Mouse (Mus musculus) induced T-regulatory cell, adult 2 months (primary cell): ENCODE measurements at regions not wholly inside any gene's neighbourhood (a gene's known extent, or its start where the extent isn't known, plus 50 kb on each side); places are given as distances from the start of the nearest gene placed in this dataset.

Source experiments
- DNase-seq: peaks from one replicate; pipeline ENCODE4 v3.0.0-alpha.2; 2012; ENCODE audit warnings: low read depth

DNA sequence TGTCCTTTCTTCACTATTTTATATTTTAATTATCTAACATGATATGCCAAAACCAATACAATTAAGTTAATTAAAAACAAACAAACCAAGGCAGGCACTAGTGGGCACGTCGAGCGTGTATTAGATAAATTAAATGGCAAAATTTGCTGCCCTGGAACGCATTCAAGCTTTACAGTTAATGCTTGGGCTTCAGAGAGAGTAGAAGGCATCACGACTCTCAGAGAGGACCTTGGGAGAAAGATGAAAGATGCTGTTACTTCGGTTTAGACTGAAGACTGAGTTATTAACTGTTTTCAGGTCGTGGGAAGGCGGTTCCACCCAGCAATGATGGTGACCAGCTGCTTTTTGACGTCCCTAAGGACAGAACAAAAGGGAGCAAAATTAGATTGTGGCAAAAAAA, 71.7 kb upstream of the Boc start:
- DNase-seq = no peak

DNA sequence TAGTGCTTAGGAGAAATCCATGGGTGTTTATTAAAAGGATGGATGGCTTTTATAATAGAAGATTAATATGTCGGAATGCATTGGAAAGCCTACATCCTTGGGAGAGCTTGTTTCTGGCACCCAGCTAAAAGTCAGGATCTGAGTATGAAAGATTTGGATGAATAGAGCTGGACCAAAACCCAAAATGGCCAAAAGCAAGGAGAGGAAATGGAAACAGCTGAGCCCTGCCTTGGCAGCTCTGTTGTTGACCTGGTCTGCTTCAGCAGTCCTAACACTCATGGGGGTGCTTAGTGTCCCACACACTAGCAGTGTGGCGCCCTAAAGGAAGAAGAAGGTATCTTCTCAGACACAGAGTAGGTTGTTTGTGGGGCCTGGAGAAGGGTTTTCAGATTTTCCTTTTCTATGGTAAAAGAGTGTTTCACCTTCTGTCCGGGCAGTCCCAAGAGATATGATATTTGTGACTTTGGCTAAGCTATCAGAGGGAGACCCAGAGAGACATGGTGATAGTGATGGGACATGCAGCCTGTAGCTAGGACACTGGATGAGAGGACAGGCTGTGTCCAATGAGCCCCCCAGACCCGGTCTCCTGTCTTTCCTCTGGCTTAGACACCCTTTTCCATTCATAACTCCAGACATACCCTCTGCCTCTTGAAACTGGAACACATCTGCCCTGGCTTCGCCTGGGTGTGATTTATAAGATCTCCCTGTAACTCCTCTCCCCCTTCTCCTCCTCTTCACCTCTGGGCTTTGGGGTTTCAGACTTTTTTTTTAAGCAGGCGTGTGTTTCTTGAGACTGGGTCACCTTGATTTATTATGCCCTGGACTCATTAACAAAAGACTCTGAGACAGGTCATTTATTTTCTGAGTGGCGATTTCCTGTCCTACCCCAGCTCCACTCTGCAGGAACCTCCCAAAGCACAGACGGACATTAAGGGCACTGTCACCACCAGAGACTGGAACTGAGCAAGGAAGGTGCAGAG, 70.9 kb upstream of the Boc start:
- no peak for DNase-seq

DNA sequence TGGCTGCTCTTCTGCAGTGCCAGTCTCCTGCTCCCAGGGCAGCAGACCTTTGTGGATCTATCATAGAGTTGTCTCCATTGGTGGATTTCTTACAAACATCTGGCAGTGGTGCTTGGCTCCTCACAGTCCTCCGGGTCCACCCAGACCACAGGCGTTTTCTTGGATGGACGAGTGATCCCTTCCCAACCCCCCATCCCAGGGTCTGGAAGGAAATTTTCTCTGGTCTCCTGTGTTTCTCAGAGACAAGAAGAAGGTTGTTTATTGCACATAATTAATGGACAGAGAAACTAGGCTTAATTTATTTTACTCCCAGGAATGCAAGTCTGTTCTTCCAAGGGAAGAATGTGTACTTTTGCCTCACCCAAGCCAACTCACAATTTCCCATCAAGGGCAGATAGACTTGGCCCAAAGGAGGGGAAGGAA, 67.2 kb upstream of the Boc start:
- DNase-seq = no peak

DNA sequence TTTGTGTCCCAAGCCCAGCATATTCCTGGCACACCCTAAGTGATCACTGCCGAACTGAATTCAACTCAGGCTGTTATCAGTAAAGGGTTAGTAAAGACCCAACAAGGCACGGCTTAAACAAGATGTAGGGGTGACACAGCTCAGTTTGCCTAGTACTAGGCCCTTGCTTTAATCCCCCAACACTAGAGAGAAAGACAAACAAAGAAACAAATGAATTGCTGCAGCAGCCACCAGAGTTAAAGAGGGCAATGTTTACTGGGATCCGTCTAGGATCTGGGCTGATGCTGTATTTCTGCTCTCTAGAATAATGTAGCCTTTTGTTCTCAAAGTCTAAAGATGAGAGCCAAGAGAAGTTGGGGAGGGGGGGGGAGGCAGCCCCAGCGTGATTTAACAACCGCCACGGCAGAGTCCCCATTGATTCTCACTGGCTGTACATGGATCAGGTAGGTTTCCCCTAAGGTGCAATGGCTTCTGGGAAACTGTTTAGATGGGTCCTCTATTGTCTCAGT, 66.5 kb upstream of the Boc start:
- DNase-seq = no peak

DNA sequence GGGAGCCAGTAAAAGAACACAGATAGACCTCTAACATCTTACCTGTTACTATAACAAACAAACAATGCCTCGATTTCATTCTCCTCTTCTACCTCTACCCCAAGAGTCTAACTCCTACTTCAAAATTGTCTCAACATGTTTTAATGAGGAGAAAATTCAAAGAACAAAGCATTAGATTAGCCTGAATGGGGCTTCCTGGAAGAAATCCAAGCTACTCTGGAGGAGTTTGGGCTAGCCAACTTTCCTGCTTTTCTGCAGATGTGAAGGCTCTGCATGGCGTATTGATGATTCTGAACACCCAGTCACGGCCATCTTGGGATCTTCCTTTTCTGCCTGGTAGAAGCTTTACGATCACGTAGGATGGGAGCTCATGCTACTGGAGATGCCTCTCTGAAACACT, 62.9 kb upstream of the Boc start:
- DNase-seq = no peak

DNA sequence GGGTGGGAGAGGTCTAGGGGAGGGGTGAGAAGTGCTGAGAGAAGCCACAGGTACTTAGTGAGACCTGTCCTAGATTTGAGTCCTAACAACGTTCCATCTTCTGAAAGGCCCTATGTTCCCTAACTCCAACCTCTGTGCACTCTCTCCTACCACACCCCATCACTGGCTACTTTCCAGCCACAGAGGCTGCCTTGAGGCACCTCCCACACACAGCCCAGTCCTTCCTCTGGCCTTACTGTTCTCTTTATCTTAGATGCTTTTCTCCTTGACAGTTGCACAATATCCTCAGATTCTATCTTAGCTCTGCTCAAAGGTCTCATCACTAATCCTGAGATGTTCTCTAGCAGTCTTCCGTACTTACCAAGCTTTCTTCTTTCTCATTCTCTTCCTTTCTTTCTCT, 61.8 kb upstream of the Boc start:
- no peak for DNase-seq

DNA sequence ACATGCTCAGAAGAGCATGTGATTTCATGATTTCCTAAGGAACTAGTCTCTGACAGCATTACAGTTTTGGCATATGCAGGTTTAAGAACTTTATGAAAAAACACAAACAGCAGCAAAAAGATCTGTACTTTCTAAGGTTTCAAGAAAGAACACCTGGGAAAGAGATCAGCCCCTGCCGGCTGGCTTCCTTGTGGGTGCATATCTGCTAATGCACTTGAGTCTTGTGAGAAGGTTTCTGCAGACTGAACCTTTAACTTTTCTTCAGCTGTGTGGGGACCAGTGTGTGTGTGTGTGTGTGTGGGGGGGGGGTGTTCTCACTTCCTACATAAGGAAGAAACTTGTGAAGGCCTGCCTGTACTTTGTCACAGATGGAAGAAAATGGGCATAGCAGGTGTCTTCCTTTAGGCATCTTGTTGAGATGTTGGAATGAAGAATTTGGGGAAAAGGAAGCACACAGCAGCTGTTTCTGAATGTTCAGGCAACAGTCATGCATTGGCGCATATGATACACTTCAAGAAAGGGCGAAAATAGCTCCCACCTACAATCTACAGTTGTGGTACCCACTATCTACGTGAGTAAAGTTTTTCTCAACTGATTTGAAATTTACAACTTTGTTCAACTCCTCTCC, 60.9 kb upstream of the Boc start:
- DNase-seq = no peak

DNA sequence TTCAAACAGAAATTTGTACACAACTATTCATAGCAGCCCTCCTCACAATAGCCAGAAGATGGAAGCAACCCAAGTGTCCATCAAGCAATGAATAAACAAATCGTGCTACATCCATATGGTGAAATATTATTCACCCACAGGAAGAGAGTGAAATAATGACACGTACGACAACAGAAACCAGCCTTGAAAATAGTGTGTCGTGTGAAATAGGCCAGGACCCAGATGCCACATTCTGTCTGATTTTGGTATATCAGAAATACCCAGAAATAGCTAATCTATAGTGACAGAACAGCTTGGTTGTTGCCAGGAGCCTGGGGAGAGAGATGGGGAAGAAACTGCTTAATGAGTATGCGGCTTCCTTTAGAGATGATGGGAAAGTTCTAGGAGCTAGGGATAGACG, 58.3 kb upstream of the Boc start:
- no peak for DNase-seq

DNA sequence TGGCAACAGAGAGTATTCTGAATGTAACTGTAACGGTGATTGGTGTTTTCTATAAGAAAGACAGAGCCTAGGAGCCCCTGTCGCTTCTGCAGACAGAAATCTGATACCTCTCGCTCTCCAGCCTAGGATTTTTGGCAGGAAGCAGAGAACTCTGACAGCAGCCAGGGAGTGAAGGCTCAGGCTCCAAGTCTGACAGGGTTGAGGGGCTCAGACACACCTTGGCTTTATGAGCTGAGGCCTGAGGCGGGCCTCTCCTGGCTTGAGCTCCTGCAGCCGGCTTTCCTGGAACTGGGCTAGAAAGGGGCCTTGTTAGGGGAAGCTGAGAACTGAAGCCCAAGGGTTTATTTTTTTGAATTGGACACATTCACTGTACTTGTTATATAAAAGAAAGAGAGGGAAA, 57.7 kb upstream of the Boc start:
- no peak for DNase-seq

DNA sequence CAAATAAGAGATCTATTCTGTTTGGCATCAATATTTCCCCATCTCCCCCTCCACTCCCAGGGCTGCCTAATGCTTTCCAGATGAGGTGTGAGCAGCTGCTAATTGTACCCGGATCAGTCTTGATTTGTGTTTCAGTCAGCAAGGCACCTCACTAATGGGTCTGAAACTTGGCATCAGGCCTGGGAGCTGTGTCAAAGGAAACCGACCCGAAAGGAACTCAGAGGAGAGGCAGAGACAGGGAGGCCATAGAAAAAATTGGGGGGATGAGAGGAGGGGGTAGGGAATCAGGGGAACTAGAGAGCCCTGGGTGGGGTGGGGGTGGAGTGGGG, 57.1 kb upstream of the Boc start:
- no peak for DNase-seq

DNA sequence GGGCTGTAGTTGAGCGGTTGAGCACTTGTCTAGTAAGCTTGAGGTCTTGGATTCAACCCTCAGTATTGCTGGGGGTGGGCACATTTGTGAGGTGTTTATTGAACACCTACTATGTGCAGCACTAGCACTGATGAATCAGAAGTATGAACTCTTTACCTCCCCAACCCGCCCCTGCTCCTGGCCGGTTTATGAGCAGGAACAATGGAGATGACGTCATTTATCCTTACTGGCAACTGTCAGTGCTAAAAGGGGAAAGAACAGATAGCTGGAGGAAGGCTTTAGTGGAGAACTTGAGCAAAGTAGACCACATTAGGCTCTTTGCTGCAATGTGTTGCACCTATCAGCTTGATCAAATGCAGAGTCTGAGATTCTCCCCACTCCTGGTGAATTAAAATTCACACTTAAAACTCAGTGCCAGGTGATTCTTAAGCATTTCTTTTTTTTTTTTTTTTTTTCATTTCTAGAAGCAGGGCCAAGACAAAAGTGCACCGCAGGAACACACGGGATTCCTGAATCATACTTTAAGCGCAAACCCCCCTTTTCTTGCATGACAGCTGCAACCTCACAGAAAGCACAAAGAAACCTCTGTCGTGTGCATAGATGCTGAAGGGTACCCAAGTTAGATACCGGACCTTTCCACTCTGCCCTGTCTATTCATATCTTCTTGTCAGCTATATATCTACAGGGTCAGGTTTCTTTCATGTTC, 56.6 kb upstream of the Boc start:
- no peak for DNase-seq

DNA sequence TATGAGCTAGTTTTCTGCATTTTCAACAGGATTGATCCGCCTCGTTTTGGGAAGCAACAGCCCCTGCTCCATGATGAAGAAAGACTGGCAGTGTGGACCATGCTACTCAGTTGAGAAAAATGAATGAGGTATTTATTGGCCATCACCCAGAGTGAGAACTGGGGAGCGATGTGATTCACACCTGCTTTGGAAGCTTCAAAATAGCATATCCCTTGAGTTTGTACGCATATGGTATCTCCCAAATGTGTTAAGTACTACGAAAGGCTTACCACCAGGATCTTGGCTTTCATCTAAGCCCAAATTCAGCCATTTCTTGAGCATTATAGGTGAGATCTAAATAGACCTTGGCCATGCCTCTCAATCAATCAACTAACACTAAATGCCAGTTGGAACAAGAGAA, 55.5 kb upstream of the Boc start:
- no peak for DNase-seq

DNA sequence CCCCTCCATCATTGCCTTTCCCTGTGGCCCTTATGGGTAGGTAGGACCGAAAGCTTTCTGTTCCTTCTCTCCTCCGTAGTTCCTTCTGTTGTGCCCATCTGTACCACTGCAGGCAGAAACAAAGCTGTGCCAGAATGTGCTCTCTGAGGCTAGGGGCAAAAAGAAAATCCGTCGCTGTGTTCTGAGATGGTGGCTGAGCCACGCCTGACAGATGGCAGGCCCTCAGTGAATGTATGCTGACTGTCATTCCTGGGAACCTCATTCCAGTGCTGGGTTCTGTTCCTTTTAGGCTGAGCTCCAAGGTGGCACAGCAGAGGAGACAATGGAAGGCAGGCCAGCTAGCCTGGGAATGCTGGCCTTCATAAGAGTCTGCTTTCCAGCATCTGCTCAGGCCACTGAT, 54.0 kb upstream of the Boc start:
- DNase-seq = no peak

DNA sequence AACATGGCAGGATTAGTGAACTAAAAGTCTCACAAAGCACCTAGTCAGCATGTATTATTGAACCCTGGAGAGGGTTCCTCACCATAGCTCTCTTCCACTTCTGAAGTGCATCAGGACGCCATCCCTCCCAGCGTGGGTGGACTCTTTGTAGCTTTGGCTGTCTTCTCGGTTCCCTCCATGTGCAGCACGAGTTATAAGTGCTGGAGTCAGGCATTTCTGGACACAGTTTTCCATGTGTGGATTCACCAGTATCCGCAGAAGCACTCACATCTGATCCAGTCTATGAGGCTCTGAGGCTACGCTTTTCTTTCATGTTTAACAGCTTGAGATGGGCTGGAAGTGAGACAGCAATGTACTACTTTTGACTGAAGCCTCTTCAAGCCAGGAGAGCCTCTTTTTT, 52.8 kb upstream of the Boc start:
- no peak for DNase-seq

DNA sequence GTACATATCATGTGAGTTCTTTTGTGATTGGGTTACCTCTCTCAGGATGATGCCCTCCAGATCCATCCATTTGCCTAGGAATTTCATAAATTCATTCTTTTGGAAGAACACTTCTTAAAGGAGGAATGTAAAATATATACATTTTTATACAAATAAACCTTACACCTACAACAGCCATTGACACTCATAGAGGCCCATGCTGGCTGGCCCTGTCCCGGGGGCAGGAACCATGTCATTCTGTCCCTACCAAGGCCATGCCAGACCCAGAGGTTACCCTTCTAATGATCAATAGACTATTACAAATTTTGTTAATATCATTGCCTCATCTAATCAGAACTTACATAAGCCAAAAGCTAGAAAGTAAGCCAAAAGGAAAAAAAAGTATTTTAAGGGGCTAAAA, 49.9 kb upstream of the Boc start:
- DNase-seq = no peak
